Mouse (Mus musculus) adrenal gland, postnatal 10 days (tissue): ENCODE measurements at regions not wholly inside any gene's neighbourhood (a gene's known extent, or its start where the extent isn't known, plus 50 kb on each side); places are given as distances from the start of the nearest gene placed in this dataset.
A peak's percentile ranks its signal among the peaks of the same experiment; 100 is the strongest.

Source experiments
- DNase-seq: peaks from one replicate; pipeline ENCODE4 v3.0.0; 2021; ENCODE audit warnings: mixed read lengths

- no peak for DNase-seq
Measured at GRCm38 (mm10) chr4:47534959-47535358, 60.5 kb downstream of the Sec61b start.

GRCm38 (mm10) chr4:47567694-47568093, 93.2 kb downstream of the Sec61b start:
- no peak for DNase-seq

- DNase-seq: no peak
Measured at GRCm38 (mm10) chr4:47570846-47571245, 96.4 kb downstream of the Sec61b start.

DNA sequence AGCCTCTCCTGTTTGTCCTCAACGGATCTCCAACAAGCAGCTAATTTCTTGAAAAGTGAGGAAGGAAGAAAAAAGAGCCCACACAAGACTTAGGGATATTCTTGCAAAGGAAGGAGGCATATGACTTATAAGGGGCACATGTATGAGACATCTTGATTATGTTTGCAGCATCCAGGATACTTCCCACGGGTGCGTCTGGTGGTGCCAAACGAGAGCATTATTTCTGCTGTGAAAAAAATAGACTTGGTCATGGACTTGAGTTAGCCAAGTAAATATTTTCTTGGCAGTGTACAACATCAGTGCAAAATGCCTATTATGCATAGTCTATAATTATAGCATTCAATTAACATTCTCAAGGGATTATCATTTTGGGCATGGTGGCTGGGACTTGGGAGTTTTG, 101.6 kb downstream of the Sec61b start:
- no peak for DNase-seq

- peak; percentile 58 for DNase-seq
Measured at GRCm38 (mm10) chr4:47577490-47577889, 103.0 kb downstream of the Sec61b start.

GRCm38 (mm10) chr4:47578637-47579036, 104.2 kb downstream of the Sec61b start:
- DNase-seq: peak; percentile 40

DNA sequence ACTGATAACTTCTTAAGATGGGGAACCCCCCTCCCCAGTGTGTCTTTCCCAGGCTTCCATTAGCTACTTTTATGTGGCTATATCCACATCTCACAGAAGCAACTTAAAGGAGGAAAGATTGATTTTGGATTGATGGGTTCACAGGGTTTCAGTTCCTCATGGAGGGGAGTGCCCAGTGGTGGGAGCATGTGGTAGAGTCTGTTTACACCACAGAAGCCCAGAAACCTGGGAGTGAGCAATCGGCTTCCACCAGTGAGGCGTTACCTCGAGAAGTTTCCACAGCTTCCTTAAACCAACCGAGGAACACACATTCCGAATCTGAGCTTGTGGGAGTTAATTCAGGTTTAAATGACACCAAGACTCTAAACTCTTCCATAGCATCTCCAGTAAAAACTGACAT, 106.1 kb downstream of the Sec61b start:
- DNase-seq: no peak

DNA sequence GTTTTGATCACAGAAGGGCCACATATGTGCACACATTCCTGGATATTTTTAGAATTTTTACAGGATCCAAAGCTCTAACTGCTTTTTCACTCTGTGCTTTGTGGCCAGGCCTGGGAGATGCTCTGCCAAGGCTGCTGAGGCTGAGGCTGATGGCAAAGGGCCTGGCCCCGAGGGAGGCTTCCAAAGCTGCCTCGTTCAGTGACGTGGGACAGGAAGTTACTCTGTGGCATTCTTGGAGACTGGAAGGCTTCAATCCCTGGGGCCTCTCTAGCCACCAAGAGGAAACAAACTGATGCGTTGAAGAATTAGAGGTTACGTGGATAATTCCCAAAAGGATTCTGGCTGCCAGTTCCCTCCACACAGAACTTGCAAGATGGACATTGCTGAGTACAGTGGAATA, 112.8 kb downstream of the Sec61b start:
- DNase-seq: peak; percentile 59

DNA sequence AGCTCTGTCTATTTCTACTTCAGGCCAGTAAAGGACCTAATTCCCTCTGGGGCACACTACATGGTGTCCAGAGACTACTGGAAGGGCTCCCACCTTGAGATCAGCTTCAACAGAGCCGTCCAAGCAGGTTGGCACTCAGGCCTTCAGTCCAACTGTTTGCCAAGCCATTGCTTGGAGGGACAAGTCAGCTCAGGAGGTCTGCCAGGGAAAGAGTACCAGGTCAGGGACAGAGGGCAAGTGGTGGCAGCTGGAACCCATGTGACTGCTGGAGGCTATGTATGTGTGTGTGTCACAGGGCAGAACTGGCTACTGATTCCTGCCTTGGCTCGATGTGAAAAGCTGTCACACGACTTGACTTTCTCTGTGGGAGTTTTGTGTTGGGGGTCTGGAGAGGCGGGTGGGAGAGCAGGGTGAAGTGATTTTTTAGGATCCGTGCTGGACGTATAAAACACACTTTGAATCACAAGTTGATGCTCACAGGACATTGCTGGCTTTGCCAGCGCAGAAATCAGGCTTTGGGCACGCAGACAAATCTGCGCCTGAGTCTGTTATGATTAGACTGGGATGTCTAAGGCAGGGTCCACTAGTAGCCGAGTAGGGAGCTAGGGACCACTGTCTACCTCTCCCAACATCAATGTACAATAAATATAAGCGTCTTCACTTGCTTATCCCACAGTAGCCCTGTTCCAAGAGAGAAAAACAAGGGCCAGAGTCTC, 118.0 kb downstream of the Sec61b start:
- DNase-seq: peak; percentile 56

DNA sequence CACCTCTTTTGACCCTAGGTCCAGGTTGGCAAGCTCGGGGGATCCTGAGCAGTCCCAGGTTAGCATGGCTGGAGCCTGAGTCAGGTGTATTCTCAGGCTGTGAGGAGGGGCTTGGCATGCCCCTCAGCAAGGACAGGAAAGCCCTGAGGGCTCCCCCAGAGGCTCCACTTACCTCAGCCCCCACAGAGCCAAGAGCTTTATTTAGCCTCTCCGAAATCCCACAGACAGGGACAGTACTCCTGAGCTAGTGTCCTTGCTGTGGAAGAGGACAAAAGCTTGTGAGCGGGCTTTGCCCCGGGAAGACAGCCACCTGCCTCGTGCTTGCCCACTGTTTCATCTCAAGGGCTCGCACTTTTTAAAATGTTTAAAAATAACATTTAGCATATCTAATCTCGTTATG, 118.7 kb downstream of the Sec61b start:
- no peak for DNase-seq

DNA sequence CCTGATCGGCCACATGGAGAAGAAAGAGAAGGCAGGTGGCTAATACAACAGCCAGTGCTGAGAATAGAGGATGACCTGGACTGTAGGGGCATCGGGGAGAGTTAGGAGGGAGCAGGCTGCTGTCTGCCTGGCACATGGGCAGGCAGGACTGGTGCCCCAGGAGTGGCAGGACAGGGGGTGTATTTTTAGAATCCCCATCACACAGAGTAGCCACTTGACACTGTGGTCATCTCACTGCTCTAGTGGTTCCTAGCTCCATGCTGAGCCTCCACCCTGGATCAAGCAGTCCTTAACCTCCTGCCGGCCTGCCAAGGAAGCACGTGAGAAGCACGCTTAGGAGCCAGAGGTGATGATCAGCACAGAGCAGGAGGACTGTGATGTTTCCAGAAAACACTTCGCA, 119.7 kb downstream of the Sec61b start:
- no peak for DNase-seq

DNA sequence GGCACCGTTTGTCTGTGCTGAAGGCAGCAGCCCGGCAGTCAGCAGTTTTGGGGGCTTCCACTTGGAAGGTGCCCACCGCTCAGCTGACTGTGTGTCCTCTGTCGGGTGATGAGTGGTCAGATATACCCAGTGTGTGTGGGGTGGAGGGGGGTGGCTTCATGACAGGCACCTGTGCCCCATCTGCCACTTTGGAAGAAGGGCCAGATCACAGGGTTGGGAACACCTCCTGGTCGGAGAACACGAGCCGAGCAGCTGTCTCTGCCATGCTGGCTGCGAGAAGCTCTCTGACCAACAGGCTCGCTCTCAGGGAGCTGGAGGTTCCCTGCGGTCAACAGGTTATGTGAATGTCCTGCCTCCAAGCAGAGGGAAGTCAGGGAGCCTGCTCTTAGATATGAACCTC, 121.4 kb downstream of the Sec61b start:
- DNase-seq: no peak

DNA sequence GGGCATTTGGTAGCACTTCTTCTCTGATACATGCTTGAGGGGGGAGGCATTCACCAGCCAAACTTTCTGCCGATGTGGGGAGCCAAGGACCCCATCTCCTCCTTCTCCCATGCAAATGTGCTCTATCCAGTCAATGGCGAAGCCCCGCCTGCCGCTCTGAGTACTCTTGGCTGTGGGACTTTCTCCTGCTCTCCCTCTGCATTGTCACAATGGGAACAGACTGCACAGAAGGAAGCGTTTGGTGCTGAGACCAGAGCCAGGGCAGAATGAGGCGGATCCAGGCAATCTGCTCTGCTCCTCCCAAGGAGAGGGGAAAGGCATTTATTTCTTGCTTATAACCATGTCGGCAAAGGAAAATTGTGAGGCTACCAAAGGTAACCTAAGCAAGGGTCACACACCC, 123.1 kb downstream of the Sec61b start:
- DNase-seq: no peak

DNA sequence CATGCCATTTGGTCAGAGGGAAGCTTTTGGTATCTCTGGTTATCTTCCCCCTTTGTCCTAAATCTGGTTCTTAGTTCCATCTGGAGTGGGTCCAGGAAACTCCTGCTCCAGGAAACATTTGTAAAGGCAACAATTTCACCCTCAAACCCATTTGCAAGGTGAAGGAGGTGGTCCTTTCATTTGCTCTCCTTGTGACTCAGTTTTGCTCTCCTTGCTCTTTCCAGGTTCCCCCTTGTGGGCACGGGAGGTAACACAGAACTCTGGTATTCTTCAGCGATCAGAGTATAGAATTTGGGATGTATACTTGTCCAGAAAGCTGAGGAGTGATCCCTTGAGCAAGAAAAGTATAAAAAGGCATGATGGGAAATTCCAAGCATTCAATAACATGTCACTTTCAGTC, 123.8 kb downstream of the Sec61b start:
- peak; percentile 54 for DNase-seq

- no peak for DNase-seq
Measured at GRCm38 (mm10) chr4:47601301-47602070, 127.0 kb downstream of the Sec61b start.

GRCm38 (mm10) chr4:47603378-47603777, 128.9 kb downstream of the Sec61b start:
- DNase-seq: peak; percentile 20

DNA sequence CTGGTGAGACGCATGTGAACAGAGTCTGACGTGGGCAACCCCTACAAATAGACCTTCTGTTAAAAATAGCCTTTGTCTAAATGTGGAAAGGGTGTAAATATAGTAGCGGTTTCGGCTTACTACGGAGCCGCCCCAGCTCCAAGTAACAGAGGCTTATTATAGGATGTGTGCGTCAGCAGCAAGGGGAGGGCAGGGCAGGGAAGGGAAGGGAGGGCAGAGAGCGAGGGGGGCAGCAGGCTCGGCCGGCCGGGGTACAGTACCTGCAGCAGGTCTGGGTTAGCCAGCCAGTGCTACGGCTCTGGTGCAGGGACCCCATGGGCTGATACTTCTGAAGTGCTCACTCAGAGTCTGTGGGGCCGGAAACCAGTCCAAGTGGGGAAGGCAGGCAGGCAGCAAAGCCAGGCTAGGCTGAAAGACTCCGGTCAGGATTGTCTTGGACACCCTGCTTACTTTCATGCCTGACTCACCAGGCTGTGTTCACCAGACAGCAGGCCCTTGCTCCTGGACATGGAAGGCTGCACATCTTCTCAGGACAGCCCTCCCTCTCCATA, 129.5 kb downstream of the Sec61b start:
- DNase-seq: peak; percentile 40

DNA sequence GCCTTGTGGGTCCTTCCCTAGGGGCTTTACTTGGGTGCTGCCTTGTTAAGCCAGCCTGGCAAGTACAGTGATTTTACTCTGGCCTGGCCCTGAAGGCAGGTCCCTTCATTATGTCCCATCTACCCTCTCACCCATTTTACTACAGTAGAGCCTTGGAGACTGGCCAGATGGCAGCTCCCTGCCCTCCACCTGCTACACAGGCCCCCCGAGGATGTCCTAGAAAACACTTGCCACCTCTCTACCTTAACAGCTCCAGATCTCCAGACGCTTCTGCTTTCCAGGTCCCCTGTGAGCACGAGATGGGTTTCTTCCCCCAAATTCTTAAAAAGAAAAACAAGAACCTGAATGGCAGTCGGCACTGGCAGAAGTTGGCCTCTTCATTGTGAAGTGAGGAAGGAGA, 131.2 kb downstream of the Sec61b start:
- DNase-seq: no peak

GRCm38 (mm10) chr4:47608673-47609072, 134.2 kb downstream of the Sec61b start:
- DNase-seq: no peak

GRCm38 (mm10) chr4:47610913-47611312, 136.5 kb downstream of the Sec61b start:
- DNase-seq: no peak

DNA sequence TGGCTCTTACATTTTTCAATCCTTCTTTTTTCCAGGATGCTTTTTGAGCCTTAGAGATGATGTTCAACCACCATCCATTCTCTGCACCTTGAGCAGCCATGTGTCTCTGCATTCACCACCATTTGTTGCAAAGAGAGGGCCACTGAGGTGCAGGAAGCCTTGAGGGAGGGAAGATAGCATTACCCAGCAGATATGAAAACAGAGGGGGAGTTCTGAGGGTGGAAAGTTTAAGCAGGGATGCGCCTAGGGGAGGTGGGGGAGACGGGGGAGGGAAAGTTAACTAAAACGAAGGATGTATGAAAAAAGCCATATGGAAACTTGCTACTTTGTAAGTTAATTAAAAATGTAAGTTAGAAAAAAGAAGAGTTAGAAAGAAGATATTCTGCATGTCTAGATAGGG, 142.1 kb downstream of the Sec61b start:
- DNase-seq: no peak

DNA sequence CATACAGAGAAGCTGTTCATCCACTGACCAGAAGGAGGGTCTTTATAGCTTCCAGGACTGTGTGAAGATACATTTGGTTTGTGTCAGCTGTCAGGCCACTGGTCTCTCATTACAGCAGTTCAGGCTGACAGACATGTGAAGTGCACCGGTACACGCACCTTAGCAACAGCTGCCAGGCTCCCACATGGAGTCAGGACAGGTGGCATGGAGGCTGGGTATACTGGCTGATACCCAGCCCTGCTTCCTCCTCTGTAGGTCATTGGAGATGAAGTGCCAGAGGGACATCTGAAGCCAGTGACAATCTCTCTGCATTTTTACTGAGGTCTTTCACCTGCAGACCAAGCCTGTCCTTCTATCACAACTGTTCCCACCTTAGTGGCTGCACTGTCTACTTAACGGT, 146.2 kb downstream of the Sec61b start:
- no peak for DNase-seq

- DNase-seq: no peak
Measured at GRCm38 (mm10) chr4:47622851-47623743, 148.6 kb downstream of the Sec61b start.
